Mouse (Mus musculus) small intestine, adult 2 months (tissue): ENCODE measurements around the gene Zfp827. TPM values are rescaled to one million over a fixed set of nuclear protein-coding genes. Genes with fewer than 3 reads are reported as not detected.

Source experiments
- H3K27ac ChIP-seq: fragments of 200-500 bp; 2 replicates; pipeline ENCODE4 v1.5.1; 2012; ENCODE audit warnings: low read depth, low read length, control low read depth, inconsistent platforms; ENCODE audit not compliant: insufficient read depth
- H3K27me3 ChIP-seq: fragments of 200-500 bp; 2 replicates; pipeline ENCODE4 v1.6.1; 2012; ENCODE audit warnings: mild to moderate bottlenecking, moderate library complexity, low read length, inconsistent platforms; ENCODE audit not compliant: control insufficient read depth, insufficient read depth
- H3K36me3 ChIP-seq: fragments of 200-500 bp; 2 replicates; pipeline ENCODE4 v1.6.1; 2012; ENCODE audit warnings: mild to moderate bottlenecking, low read length, control low read depth, inconsistent platforms; ENCODE audit not compliant: control insufficient read depth, insufficient read depth
- H3K4me1 ChIP-seq: fragments of 200-500 bp; 2 replicates; pipeline ENCODE4 v1.6.1; 2012; ENCODE audit warnings: low read length, inconsistent platforms, mixed read lengths; ENCODE audit not compliant: control insufficient read depth, insufficient read depth, insufficient read length
- H3K4me3 ChIP-seq: fragments of 200-500 bp; 2 replicates; pipeline ENCODE4 v1.5.1; 2012; ENCODE audit warnings: low read depth, mild to moderate bottlenecking, control low read depth, inconsistent platforms, low read length, moderate library complexity
- CTCF ChIP-seq: fragments of 200-500 bp; IDR thresholded peaks from 2 replicates; pipeline ENCODE4 v1.5.1; 2012; ENCODE audit warnings: low read depth, mild to moderate bottlenecking, control low read depth, inconsistent platforms, low read length, moderate library complexity, mixed read lengths; ENCODE audit not compliant: insufficient replicate concordance, insufficient read length; ENCODE audit errors: extremely low read depth
- POLR2A ChIP-seq: fragments of 200-500 bp; IDR thresholded peaks from 2 replicates; pipeline ENCODE4 v1.6.1; 2012; ENCODE audit warnings: low read depth, mild to moderate bottlenecking, control low read depth, inconsistent platforms, low read length, moderate library complexity
- WGBS: fragments of 180-500 bp; shearing (Covaris S2); methylation state at CpG from one replicate; pipeline ENCODE4 v1.1.7; 2018; 5-methylcytosine and 5-hydroxymethylcytosine counted together
- polyA plus RNA-seq: library from polyadenylated mRNA; depleted of rRNA; stranded (reverse); fragments of >200 nt; gene quantifications from 2 replicates; pipeline ENCODE4 v1.2.3, GENCODE M21; 2012

Gene Zfp827
- polyA plus RNA-seq, 1 experiment: 16.9 TPM

DNA sequence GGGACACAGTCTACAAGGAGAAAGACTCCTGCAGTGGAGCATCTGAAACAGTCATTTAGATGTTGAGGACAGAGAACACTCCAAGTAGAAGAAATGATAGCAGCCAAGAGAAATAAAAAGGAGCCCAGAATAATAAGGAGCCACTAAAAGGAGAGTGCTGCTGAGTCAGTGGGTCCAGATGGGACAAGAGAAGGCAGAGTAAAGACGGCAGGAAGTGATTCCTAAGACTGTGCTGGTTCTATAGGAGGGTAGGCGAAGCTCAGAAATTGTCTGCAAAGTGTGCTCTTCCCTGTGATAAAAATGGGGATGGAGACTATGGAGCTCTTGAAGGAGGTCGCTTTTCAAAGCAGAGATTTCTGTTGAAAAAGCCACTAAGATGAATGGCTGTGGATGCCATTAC is 14.0 kb downstream of the Zfp827 start:
- TF ChIP-seq CTCF: no peak
- TF ChIP-seq POLR2A: no peak
- H3K27ac ChIP-seq: no peak overlapping the region
- peaks cover 1% of the 10 kb centered on the region; the same call in 1 of the 2 replicates for H3K36me3 ChIP-seq
- peaks cover 6% of the 10 kb centered on the region for H3K4me1 ChIP-seq
- WGBS: 84% methylated on average over 3 of the region's 3 CpGs
- H3K4me3 ChIP-seq: no peak overlapping the region
- no peaks in the 10 kb centered on the region for H3K27me3 ChIP-seq

DNA sequence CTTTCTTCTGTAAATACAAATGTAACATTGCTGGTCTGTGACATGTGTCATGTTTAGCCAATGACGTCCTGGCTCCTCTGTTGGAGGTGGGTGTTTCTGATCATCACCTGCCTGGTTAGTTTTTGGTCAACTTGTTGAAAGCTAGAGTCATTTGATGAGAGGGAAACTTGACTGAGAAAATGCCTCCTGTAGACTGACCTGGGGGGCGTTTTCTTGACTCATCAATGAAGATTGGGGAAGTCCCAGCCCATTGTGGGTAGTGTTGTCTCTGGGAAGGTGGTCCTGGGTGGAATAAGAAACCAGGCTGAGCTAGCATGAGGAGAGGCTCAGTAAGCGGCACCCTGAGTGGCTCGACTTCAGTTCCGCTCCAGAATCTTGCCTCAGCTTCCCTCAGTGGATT is 16.4 kb downstream of the Zfp827 start:
- WGBS: 94% methylated on average over 5 of the region's 5 CpGs
- TF ChIP-seq CTCF: no peak
- TF ChIP-seq POLR2A: no peak
- Histone ChIP-seq H3K27ac (no peak overlapping the region), H3K4me1 (peaks cover 4% of the 10 kb centered on the region; the same call in 1 of the 2 replicates), H3K36me3 (no peaks in the 10 kb centered on the region), H3K27me3 (no peaks in the 10 kb centered on the region), H3K4me3 (no peak overlapping the region)

DNA sequence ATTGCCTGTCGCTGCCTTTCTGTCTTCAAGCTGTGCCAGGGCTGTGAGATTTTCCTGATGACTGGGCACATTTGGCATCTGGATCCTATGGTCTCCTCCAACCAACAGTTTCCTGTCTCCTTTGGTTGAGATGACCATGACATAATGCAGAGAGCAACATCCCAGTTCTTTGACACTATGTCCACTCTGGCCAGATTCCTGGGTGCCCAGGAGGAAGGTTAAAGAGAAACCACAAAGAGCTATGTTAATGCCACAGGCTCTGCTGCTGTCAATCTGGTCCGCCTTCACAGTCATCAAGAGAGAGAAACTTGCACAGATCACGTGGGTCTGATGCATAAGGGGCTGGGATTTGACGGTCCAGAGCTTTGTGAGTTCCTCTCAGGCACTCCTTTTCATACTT is 18.4 kb downstream of the Zfp827 start:
- no peak overlapping the region for H3K4me3 ChIP-seq
- no peaks in the 10 kb centered on the region for H3K36me3 ChIP-seq
- H3K27me3 ChIP-seq: no peaks in the 10 kb centered on the region
- WGBS: 88% methylated on average over 4 of the region's 4 CpGs
- TF ChIP-seq POLR2A: no peak
- TF ChIP-seq CTCF: no peak
- H3K27ac ChIP-seq: no peak overlapping the region
- H3K4me1 ChIP-seq: peaks cover 4% of the 10 kb centered on the region; the same call in 1 of the 2 replicates

DNA sequence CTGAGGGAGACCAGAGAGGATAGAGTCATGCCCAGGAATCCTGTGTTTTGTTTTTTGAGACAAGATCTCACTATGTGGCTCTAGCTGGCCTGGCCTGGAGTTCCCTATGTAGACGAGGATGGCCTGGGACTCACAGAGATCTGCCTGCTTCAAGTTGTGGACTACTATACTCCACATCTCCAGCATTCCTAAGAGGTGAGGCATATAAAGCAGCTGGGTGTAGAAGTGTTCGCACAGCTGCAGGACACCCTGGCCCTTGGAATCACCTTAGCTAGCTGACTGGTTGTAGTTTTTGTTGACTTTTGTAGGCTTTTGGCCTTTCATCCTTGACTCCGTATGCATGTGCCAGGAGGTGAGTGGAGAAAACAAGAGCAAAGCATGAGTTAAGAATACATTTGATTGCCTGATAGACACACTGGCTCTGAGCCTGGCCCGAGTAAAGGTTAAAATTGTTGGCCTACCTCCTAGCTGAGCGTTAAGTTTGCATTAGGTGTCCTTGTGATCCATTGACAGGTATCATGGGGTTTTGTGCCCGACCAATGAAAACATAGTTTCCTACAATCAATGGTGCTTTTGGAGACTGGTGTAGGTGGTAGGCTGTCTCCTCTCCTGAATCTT is 20.3 kb downstream of the Zfp827 start:
- Histone ChIP-seq H3K27ac (no peak overlapping the region), H3K27me3 (no peaks in the 10 kb centered on the region), H3K36me3 (no peaks in the 10 kb centered on the region), H3K4me3 (no peak overlapping the region), H3K4me1 (peaks cover 4% of the 10 kb centered on the region; the same call in 1 of the 2 replicates)
- no peak for TF ChIP-seq POLR2A
- WGBS: 24% methylated on average over 6 of the region's 6 CpGs

DNA sequence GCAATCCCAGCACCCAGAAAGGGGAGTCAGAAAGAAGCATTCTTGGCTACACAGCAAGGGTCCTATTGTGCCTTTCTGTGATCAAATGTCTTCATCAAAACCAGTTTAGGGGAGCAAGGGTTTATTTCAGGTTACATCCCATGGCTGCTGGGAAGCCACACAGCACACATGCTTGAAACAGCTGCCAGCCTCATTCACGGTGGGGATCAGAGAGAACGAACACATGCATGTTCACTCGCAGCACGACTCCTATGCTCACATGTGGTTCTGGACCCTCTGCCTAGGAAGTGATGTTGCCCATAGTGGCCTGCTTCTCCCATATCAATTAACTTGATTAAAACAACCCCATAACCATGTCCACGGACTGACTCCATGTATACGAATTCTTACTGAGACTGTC is 26.0 kb downstream of the Zfp827 start:
- Histone ChIP-seq H3K4me1 (peaks cover 7% of the 10 kb centered on the region; the same call in 1 of the 2 replicates), H3K27me3 (no peaks in the 10 kb centered on the region), H3K4me3 (no peak overlapping the region), H3K36me3 (no peaks in the 10 kb centered on the region), H3K27ac (no peak overlapping the region)
- no peak for TF ChIP-seq POLR2A
- TF ChIP-seq CTCF: no peak
- 96% methylated on average over 6 of the region's 6 CpGs for WGBS

DNA sequence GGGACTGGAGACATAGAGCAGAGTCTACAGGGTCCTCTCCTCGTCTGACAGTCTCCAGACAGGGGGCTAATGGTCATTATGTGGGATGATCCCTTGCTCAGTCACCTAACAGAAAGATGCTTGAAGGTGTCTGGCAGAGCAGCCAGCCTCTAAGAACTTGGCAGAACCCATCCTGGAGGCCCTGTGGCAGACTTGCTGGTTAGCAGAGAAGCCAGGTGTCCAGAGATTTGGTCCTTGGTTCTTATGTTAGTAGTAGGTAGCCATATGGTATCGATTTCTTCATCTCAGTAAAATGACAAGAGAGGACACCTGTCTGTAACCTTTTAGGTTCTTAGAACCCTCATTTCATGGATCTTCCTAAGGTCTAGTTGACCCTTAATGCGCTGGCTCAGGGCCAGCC is 28.9 kb downstream of the Zfp827 start:
- Histone ChIP-seq H3K36me3 (peaks cover 11% of the 10 kb centered on the region), H3K27me3 (no peaks in the 10 kb centered on the region), H3K4me1 (peaks cover 7% of the 10 kb centered on the region; the same call in 1 of the 2 replicates), H3K4me3 (no peak overlapping the region), H3K27ac (no peak overlapping the region)
- no peak for TF ChIP-seq POLR2A
- TF ChIP-seq CTCF: no peak
- WGBS: 74% methylated on average over 3 of the region's 3 CpGs

DNA sequence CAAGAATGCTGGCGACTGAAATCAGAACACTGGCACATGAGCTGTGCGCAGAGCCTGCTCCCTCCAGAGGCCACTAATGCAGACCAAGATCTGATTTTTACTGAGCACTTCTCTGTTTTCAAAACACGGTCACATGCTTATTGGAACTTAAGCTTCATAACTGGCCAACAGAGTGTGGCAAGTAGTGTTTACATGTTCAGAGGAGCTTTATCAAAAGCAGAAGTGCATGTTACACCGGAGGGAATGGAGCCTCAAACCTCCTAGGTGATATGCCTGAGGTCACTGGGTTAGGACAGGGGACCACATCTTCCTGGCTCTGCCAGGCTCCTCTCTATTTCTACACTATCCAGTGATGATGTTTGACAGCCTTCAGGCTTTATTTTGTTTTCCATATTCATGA is 31.1 kb downstream of the Zfp827 start:
- H3K27ac ChIP-seq: no peak overlapping the region

DNA sequence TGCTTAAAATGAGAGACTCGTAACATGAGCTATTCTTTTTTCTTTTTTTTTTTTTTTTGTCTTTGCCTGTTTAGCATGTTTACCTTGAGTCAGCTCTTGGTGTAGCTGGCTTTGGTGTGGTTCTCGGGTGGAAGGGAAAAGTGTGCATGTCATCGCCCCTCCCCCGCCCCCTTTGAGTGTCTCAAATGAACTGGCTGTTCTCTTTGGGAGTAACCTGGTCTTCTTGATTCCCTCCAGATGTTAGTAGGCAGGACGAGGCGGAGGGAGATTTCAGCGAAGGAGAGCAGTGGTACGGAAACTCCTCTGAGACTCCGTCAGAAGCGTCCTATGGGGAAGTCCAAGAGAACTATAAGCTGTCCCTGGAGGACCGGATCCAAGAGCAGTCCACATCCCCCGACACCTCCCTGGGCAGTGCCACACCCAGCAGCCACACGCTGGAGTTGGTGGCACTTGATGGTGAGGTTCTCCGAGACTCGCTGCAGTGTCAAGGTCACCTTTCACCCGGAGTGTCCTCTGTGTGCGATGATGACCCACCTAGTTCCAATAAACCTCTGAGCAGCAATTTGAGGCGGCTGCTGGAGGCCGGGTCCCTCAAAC is 31.9 kb downstream of the Zfp827 start:
- H3K4me1 ChIP-seq: peaks cover 7% of the 10 kb centered on the region; the same call in 1 of the 2 replicates
- no peak overlapping the region for H3K4me3 ChIP-seq
- TF ChIP-seq CTCF: no peak
- TF ChIP-seq POLR2A: no peak
- peaks cover 19% of the 10 kb centered on the region for H3K36me3 ChIP-seq
- H3K27ac ChIP-seq: no peak overlapping the region
- H3K27me3 ChIP-seq: no peaks in the 10 kb centered on the region
- 90% methylated on average over 19 of the region's 19 CpGs for WGBS

More for the DNA sequence above, 31.1 kb downstream of the Zfp827 start:
- H3K4me1 ChIP-seq: peaks cover 7% of the 10 kb centered on the region; the same call in 1 of the 2 replicates
- peaks cover 18% of the 10 kb centered on the region for H3K36me3 ChIP-seq
- no peak overlapping the region for H3K4me3 ChIP-seq
- TF ChIP-seq POLR2A (no peak), CTCF (no peak)
- no peaks in the 10 kb centered on the region for H3K27me3 ChIP-seq
- 63% methylated on average over 4 of the region's 4 CpGs for WGBS
